Mouse (Mus musculus) T-helper 17 cell (primary cell): ENCODE data around the gene Abcc1.

Experiments used
- in situ Hi-C, 2 experiments: fragments of 300-600 bp; cut with MboI, MseI; formaldehyde crosslinking; loops; 1 replicate in 1 of 2; 2 replicates in 1 of 2; pipeline ENCODE4 v1.15.1; 2025; ENCODE audit warnings: high pct_unique_total_duplicates in 2 of 2

The Abcc1 gene

GRCm38 (mm10) chr16:14483221-14483620 lies 121.9 kb downstream of the Abcc1 start:
- in situ Hi-C loops: loop anchor here in 1 of 2 experiments (10.0 kb wide), 1 partner anchor 238 kb away; no protein-coding TSS in a partner anchor

GRCm38 (mm10) chr16:14493491-14494114 lies 132.2 kb downstream of the Abcc1 start:
- in situ Hi-C loops: no loop called here

- in situ Hi-C loops: no loop called here
These were observed 140.4 kb downstream of the Abcc1 start for GRCm38 (mm10) chr16:14501649-14502360.

GRCm38 (mm10) chr16:14506461-14506860 lies 145.1 kb downstream of the Abcc1 start:
- in situ Hi-C loops: loop anchor here in 1 of 2 experiments (5.0 kb wide), 1 partner anchor 49 kb away; no protein-coding TSS in a partner anchor
